Mouse (Mus musculus) testis, adult 2 months (tissue): ENCODE results near the gene Mybbp1a. TPM values are rescaled to one million over a fixed set of nuclear protein-coding genes. Genes with fewer than 3 reads are reported as not detected.
"Not testable (repeated sequence)": the region's sequence is repeated elsewhere in the genome, so short reads cannot be mapped to it uniquely, and the experiment has no call there.

ENCODE experiments used
- H3K27ac ChIP-seq: fragments of 200-500 bp; 2 replicates; pipeline ENCODE4 v1.5.1; 2012; ENCODE audit warnings: low read depth, low read length; ENCODE audit not compliant: control insufficient read depth, insufficient read depth
- H3K27me3 ChIP-seq: fragments of 200-500 bp; 2 replicates; pipeline ENCODE4 v1.6.1; 2012; ENCODE audit warnings: mild to moderate bottlenecking, low read length, moderate library complexity; ENCODE audit not compliant: control insufficient read depth, insufficient read depth
- H3K36me3 ChIP-seq: fragments of 200-500 bp; 2 replicates; pipeline ENCODE4 v1.6.1; 2012; ENCODE audit warnings: mild to moderate bottlenecking, low read length; ENCODE audit not compliant: control insufficient read depth, insufficient read depth
- H3K4me1 ChIP-seq: fragments of 200-500 bp; 2 replicates; pipeline ENCODE4 v1.6.1; 2012; ENCODE audit warnings: low read length; ENCODE audit not compliant: control insufficient read depth, insufficient read depth
- H3K4me3 ChIP-seq: fragments of 200-500 bp; 2 replicates; pipeline ENCODE4 v1.5.1; 2012; ENCODE audit warnings: low read depth, mild to moderate bottlenecking, low read length, moderate library complexity, mixed read lengths; ENCODE audit not compliant: control insufficient read depth
- CTCF ChIP-seq: fragments of 200-500 bp; IDR thresholded peaks from 2 replicates; pipeline ENCODE4 v1.5.1; 2012; ENCODE audit warnings: low read depth, mild to moderate bottlenecking, inconsistent platforms, low read length, moderate library complexity; ENCODE audit not compliant: control insufficient read depth, insufficient read depth, insufficient replicate concordance
- POLR2A ChIP-seq: fragments of 200-500 bp; IDR thresholded peaks from 2 replicates; pipeline ENCODE4 v1.6.1; 2012; ENCODE audit warnings: low read depth, mild to moderate bottlenecking, inconsistent platforms, low read length, moderate library complexity; ENCODE audit not compliant: control insufficient read depth
- polyA plus RNA-seq: library from polyadenylated mRNA; depleted of rRNA; stranded (reverse); fragments of >200 nt; gene quantifications from 2 replicates; pipeline ENCODE4 v1.2.3, GENCODE M21; 2012

Mybbp1a gene
- polyA plus RNA-seq, 1 experiment: 13.6 TPM

DNA sequence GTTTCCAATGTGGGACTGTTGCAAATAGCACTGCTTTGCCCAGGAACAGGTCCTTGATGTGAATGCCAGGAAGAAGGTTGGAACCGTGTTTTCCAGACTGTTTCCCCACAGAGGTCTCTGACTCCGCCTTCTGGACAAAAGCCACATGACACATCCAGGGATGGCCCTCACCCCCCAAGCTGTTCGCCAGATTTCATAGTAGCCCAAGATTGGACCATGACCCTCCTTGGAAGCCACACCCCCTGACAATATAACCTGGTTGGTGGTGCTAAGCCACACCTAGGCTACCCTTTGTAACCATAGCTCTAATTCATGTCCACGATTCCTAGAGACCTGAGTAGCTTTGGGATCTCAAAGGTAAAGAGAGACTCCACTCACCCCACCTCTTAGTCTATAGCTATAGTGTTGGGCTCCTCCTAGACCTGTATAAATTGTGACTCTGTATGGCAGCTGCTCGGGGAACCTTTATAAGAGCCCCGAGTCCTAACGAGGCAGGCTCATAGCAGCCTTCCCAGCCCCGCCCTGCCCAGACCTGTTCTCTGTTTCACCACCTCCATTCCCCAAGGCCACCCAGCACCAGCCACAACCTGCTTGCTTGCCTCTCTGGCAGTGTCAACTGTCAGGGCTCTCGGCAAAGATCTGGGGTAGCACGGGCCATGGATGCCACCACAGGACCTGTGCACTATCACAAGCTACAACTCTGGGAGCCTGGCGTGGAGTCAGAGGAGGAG lies 6.0 kb upstream of the Mybbp1a start, which contains the start of gene Ggt6:
Gene Ggt6, plus strand, starts transcription at position 564 of the 731 bp plus-strand sequence.
- H3K27ac ChIP-seq: no peak within 1 kb of the TSS
- no peak for TF ChIP-seq POLR2A
- TF ChIP-seq CTCF: no peak
- no peaks in the 10 kb centered on the region for H3K4me1 ChIP-seq
- no peaks in the 10 kb centered on the region for H3K27me3 ChIP-seq
- H3K4me3 ChIP-seq: no peak within 1 kb of the TSS
- H3K36me3 ChIP-seq: no peaks in the 10 kb centered on the region

GRCm38 (mm10) chr11:72435694-72436045 lies 5.5 kb upstream of the Mybbp1a start:
- Histone ChIP-seq H3K4me3 (no peak overlapping the region), H3K27ac (no peak overlapping the region), H3K36me3 (no peaks in the 10 kb centered on the region), H3K4me1 (no peaks in the 10 kb centered on the region), H3K27me3 (no peaks in the 10 kb centered on the region)
- TF ChIP-seq CTCF (no peak), POLR2A (no peak)

DNA sequence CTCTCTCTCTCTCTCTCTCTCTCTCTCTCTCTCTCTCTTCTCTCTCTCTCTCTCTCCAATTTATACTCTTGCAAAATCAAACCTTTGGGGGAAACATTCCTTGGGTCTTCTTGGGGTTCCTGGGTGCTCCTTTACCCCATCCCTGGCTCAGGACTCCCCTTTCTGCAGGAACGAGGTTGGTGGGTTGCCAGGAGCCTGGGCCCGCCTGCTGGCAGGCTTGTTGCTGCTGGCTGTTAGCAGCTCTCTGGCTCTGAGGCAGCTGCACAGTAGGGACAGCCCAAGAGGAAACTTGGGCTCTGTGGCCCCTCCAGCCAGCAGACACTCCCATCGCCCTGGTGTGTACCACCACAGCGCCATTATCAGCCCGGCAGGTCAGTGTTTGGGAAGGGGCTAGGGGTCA lies 4.9 kb upstream of the Mybbp1a start:
- Histone ChIP-seq H3K27ac (no peak overlapping the region), H3K36me3 (no peaks in the 10 kb centered on the region), H3K27me3 (no peaks in the 10 kb centered on the region), H3K4me1 (no peaks in the 10 kb centered on the region), H3K4me3 (no peak overlapping the region)
- TF ChIP-seq POLR2A (no peak), CTCF (no peak)

- TF ChIP-seq POLR2A (no peak), CTCF (no peak)
- Histone ChIP-seq H3K4me3 (no peak overlapping the region), H3K27ac (no peak overlapping the region), H3K4me1 (peaks cover 3% of the 10 kb centered on the region), H3K36me3 (no peaks in the 10 kb centered on the region), H3K27me3 (no peaks in the 10 kb centered on the region)
Measured at GRCm38 (mm10) chr11:72436756-72437650, 4.2 kb upstream of the Mybbp1a start.

- TF ChIP-seq CTCF (no peak), POLR2A (no peak)
- H3K4me3 ChIP-seq: no peak overlapping the region
- H3K4me1 ChIP-seq: peaks cover 3% of the 10 kb centered on the region
- H3K27ac ChIP-seq: no peak overlapping the region
- no peaks in the 10 kb centered on the region for H3K27me3 ChIP-seq
- no peaks in the 10 kb centered on the region for H3K36me3 ChIP-seq
Measured at GRCm38 (mm10) chr11:72438411-72438810, 2.7 kb upstream of the Mybbp1a start.

GRCm38 (mm10) chr11:72440597-72440964 lies 574 bp upstream of the Mybbp1a start:
- not testable (repeated sequence) for H3K27ac ChIP-seq, H3K4me1 ChIP-seq, H3K36me3 ChIP-seq, H3K27me3 ChIP-seq
- peak overlapping the region; percentile 90; the same call in 1 of the 2 replicates for H3K4me3 ChIP-seq

DNA sequence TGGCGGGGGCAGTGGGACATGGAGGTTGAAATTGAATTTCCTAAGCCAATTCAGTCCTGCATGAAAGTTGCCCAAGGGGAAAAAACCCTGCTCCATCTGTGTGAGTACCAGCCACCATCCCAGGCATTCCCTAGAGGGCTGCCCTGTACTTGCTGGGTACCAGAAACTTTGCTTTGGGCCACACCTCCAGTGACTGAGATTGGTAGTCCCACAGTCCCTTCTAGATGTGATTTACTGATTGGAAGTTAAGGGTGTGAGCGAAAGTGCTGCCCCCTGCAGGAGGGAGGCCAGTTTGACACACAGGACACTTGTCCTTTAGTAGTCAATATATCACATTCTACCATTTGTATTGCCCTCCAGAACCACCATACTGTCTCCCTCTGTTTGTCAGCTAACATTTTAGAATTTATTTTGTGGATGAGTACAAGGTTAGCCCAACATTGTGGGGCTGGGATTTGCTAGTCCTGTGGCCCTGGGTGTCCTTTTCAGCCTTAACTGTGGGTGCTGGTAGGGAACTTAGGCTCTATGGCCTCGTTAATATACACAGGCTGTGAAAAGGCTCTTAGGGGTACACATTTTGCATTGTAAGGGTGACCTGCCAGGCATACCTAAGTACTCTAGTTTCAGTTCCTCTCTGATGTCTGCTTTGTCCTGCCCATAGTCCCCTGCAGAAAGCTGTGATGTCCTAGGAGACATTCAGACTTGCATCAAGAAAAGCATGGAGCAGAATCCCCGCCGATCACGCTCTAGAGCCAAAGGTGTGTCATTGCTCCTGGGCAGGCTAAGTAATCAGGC lies 5.4 kb downstream of the Mybbp1a start:
- Histone ChIP-seq H3K27ac (no peak overlapping the region), H3K36me3 (no peaks in the 10 kb centered on the region; the same call in 1 of the 2 replicates), H3K4me1 (peaks cover 3% of the 10 kb centered on the region), H3K4me3 (no peak overlapping the region), H3K27me3 (no peaks in the 10 kb centered on the region)
- TF ChIP-seq CTCF (peak; percentile 73; the same call in 1 of the 2 replicates), POLR2A (no peak)
